Mouse (Mus musculus) kidney, adult 8-10 months (tissue): Measurements from ENCODE around the gene Cela3b.

Experiments
- DNase-seq, 2 experiments: peaks; one replicate each; pipeline ENCODE4 v3.0.0; 2022

Gene Cela3b

GRCm38 (mm10) chr4:137371596-137372523, 58.5 kb downstream of the Cela3b start:
- DNase-seq: no peak
